Mouse (Mus musculus) macrophage (primary cell): ENCODE measurements around the gene Arl6. TPM values are rescaled to one million over a fixed set of nuclear protein-coding genes. Genes with fewer than 3 reads are reported as not detected.
A peak's percentile ranks its signal among the peaks of the same experiment; 100 is the strongest.

ENCODE experiments used
- H3K27ac ChIP-seq: fragments of 350-480 bp; formaldehyde crosslinking; 2 replicates; pipeline ENCODE4 v1.9.0; 2021
- H3K36me3 ChIP-seq: fragments of 350-480 bp; formaldehyde crosslinking; 2 replicates; pipeline ENCODE4 v1.9.0; 2021; ENCODE audit errors: inconsistent target
- H3K4me3 ChIP-seq: fragments of 350-480 bp; formaldehyde crosslinking; 2 replicates; pipeline ENCODE4 v1.9.0; 2021; ENCODE audit errors: inconsistent target
- H3K79me2 ChIP-seq: fragments of 350-480 bp; formaldehyde crosslinking; 2 replicates; pipeline ENCODE4 v1.9.0; 2021; ENCODE audit errors: inconsistent target
- WGBS: methylation state at CpG from one replicate; pipeline ENCODE4 v1.1.7; 2026; ENCODE audit warnings: inconsistent platforms; ENCODE audit not compliant: missing documents; 5-methylcytosine and 5-hydroxymethylcytosine counted together
- polyA plus RNA-seq: library from polyadenylated mRNA; stranded (reverse); fragments of 250-400 nt; gene quantifications from 3 replicates; pipeline ENCODE4 v1.2.4, GENCODE M21; 2018; ENCODE audit warnings: inconsistent platforms
- total RNA-seq, 78 experiments: library from RNA; depleted of rRNA; stranded (reverse); fragments of 250-400 nt; gene quantifications; 1 replicate in 9 of 78; 2 replicates in 24 of 78; 3 replicates in 43 of 78; 4 replicates in 2 of 78; pipeline ENCODE4 v1.2.4; 2018; ENCODE audit warnings: inconsistent platforms in 56 of 78

Arl6 gene
- total RNA-seq (2018; cell fraction: chromatin; rRNA removed): 1 to 10 TPM in 19 of 26 experiments, under 1 TPM in 3, not detected in 4; 0.51 to 6.8 (median 2.1) TPM
- total RNA-seq (2018; cell fraction: cytosol; rRNA removed): 1 to 10 TPM; 2.1 to 7.5 (median 4.9) TPM
- total RNA-seq (2018; cell fraction: nucleus; rRNA removed): 1 to 10 TPM in 19 of 26 experiments, under 1 TPM in 6, not detected in 1; 0.32 to 7.4 (median 2.3) TPM
- polyA plus RNA-seq: 3.8 to 6.6 TPM (median 5.2 TPM) in 3 replicates

- Histone ChIP-seq H3K36me3 (no peaks in the 10 kb centered on the region), H3K4me3 (peak within 1 kb of the TSS; percentile 58), H3K79me2 (no peaks in the 10 kb centered on the region), H3K27ac (peak within 1 kb of the TSS; percentile 62)
- WGBS: under 1% methylated on average over 46 of the region's 46 CpGs
Observed at GRCm38 (mm10) chr16:59639102-59639691, at the start of gene Arl6. Gene Arl6, minus strand, starts transcription at chr16:59639391.

DNA sequence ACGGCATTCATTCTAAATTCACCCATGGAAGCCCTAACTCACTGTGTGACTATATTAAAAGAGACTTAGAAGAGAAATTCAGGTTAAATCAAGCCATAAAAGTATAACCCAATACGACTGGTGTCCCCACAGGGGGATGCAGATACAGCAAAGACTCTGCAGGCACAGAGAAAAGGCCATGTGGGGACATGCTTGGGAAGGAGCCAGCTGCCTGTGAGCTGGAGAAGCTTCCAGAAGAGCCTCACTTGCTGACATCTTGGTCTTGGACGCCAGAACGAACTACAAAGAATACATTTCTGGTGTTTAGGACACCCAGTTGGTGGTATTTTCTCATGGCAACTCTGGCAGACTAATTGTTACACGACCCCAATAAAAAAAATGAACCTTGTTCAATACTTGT, 45.9 kb upstream of the Arl6 start:
- WGBS: 71% methylated on average over 5 of the region's 5 CpGs
- no peak overlapping the region for H3K27ac ChIP-seq

GRCm38 (mm10) chr16:59683434-59683833, 44.2 kb upstream of the Arl6 start:
- no peak overlapping the region for H3K27ac ChIP-seq
- H3K79me2 ChIP-seq: no peaks in the 10 kb centered on the region
- H3K4me3 ChIP-seq: no peak overlapping the region
- H3K36me3 ChIP-seq: no peaks in the 10 kb centered on the region
- 8% methylated on average over 8 of the region's 8 CpGs for WGBS

More for the DNA sequence above, 45.9 kb upstream of the Arl6 start:
- no peak overlapping the region for H3K4me3 ChIP-seq
- no peaks in the 10 kb centered on the region for H3K36me3 ChIP-seq
- H3K79me2 ChIP-seq: no peaks in the 10 kb centered on the region

- Histone ChIP-seq H3K27ac (no peak overlapping the region), H3K4me3 (no peak overlapping the region), H3K79me2 (no peaks in the 10 kb centered on the region), H3K36me3 (no peaks in the 10 kb centered on the region)
- 87% methylated on average over 8 of the region's 8 CpGs for WGBS
Observed at GRCm38 (mm10) chr16:59682216-59682891, 43.2 kb upstream of the Arl6 start.

- H3K36me3 ChIP-seq: no peaks in the 10 kb centered on the region
- H3K27ac ChIP-seq: no peak overlapping the region
- no peaks in the 10 kb centered on the region for H3K79me2 ChIP-seq
- WGBS: 85% methylated on average over 2 of the region's 2 CpGs
- H3K4me3 ChIP-seq: no peak overlapping the region
Observed at GRCm38 (mm10) chr16:59666938-59667337, 27.7 kb upstream of the Arl6 start.

DNA sequence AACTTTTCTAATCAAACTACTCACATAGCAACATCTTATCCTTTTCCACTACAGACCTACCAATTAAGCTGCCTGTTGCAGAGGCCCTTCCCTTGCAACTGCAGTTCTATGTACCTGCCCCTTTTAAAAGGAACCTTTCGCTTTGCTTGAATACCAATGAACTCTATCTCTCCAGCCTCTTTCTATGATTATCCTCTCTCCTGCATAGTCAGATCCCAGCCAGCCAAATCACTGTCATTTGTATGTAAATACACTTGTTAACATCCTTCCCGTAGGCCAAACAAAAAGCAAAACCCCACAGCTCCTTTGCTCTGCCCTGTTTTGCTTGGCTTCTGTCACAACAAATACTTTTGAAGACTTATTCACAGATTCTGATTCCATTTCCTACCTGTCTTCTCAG, 4.6 kb upstream of the Arl6 start:
- no peaks in the 10 kb centered on the region for H3K36me3 ChIP-seq
- no peak overlapping the region for H3K4me3 ChIP-seq
- no peak overlapping the region for H3K27ac ChIP-seq
- WGBS: 88% methylated on average over 2 of the region's 2 CpGs
- no peaks in the 10 kb centered on the region for H3K79me2 ChIP-seq

- Histone ChIP-seq H3K4me3 (peak overlapping the region; percentile 58; the same call in 1 of the 2 replicates), H3K27ac (peak overlapping the region; percentile 62), H3K36me3 (no peaks in the 10 kb centered on the region), H3K79me2 (no peaks in the 10 kb centered on the region)
- WGBS: 98% methylated on average over 3 of the region's 3 CpGs
Observed at GRCm38 (mm10) chr16:59639985-59640384, 794 bp upstream of the Arl6 start.

DNA sequence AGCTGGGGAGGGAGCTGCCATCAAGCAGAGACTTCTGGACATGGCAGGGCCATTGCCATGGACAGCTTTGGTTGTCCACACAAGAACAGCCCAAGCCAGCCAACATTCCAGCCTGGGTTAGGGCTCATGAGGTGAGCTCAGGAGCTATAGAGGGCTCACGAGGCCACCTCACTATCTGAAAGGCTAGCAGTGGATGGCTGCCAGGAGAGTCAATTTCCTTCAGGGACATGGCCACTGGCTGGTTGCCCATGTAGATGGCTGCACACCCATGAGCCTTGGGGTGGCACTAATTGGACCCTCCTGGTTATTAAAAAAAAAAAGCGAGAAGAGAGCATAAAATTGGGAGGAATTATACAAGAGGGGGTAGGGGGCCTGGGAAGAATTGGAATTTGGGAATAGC, 4.6 kb downstream of the Arl6 start:
- Histone ChIP-seq H3K27ac (no peak overlapping the region), H3K36me3 (no peaks in the 10 kb centered on the region), H3K4me3 (no peak overlapping the region), H3K79me2 (no peaks in the 10 kb centered on the region)
- 83% methylated on average over 2 of the region's 2 CpGs for WGBS

DNA sequence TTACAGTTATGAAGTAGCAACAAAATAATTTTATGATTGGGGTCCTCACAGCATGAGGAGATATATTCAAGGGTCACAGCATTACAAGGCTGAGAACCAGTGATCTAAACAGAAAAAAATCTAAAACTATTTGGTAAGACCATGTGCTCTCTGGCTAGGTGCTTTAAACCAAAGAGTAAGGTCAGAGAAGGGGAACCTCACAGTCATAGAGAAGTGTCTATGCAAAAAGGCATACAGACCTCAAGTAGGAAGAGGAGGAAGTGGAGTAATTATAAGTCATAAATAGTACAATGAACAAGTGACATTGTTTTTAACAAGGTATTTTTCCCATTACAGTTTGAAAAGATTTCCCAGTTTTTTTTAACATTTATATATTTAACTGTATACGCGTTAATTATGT, 17.6 kb downstream of the Arl6 start:
- no peak overlapping the region for H3K27ac ChIP-seq
- no peaks in the 10 kb centered on the region for H3K79me2 ChIP-seq
- no peaks in the 10 kb centered on the region for H3K36me3 ChIP-seq
- H3K4me3 ChIP-seq: no peak overlapping the region
- 94% methylated on average over 2 of the region's 2 CpGs for WGBS

- no peak overlapping the region for H3K4me3 ChIP-seq
- WGBS: 19% methylated on average over 3 of the region's 3 CpGs
- H3K79me2 ChIP-seq: no peaks in the 10 kb centered on the region
- H3K27ac ChIP-seq: no peak overlapping the region
- no peaks in the 10 kb centered on the region for H3K36me3 ChIP-seq
Observed at GRCm38 (mm10) chr16:59617167-59617566, 22.0 kb downstream of the Arl6 start.

GRCm38 (mm10) chr16:59615675-59616074, 23.5 kb downstream of the Arl6 start:
- H3K36me3 ChIP-seq: no peaks in the 10 kb centered on the region
- no peaks in the 10 kb centered on the region for H3K79me2 ChIP-seq
- H3K27ac ChIP-seq: no peak overlapping the region
- H3K4me3 ChIP-seq: no peak overlapping the region
- 93% methylated on average over 3 of the region's 3 CpGs for WGBS

- Histone ChIP-seq H3K27ac (no peak overlapping the region), H3K36me3 (no peaks in the 10 kb centered on the region), H3K4me3 (no peak overlapping the region), H3K79me2 (no peaks in the 10 kb centered on the region)
- WGBS: 8% methylated on average over 1 of the region's 1 CpGs
Observed at GRCm38 (mm10) chr16:59610750-59611149, 28.4 kb downstream of the Arl6 start.

- H3K27ac ChIP-seq: peak overlapping the region; percentile 51
- H3K4me3 ChIP-seq: no peak overlapping the region; the same call in 1 of the 2 replicates
- peaks cover 8% of the 10 kb centered on the region for H3K79me2 ChIP-seq
- H3K36me3 ChIP-seq: no peaks in the 10 kb centered on the region
- WGBS: 36% methylated on average over 15 of the region's 15 CpGs
Observed at GRCm38 (mm10) chr16:59604078-59604781, 35.0 kb downstream of the Arl6 start.

DNA sequence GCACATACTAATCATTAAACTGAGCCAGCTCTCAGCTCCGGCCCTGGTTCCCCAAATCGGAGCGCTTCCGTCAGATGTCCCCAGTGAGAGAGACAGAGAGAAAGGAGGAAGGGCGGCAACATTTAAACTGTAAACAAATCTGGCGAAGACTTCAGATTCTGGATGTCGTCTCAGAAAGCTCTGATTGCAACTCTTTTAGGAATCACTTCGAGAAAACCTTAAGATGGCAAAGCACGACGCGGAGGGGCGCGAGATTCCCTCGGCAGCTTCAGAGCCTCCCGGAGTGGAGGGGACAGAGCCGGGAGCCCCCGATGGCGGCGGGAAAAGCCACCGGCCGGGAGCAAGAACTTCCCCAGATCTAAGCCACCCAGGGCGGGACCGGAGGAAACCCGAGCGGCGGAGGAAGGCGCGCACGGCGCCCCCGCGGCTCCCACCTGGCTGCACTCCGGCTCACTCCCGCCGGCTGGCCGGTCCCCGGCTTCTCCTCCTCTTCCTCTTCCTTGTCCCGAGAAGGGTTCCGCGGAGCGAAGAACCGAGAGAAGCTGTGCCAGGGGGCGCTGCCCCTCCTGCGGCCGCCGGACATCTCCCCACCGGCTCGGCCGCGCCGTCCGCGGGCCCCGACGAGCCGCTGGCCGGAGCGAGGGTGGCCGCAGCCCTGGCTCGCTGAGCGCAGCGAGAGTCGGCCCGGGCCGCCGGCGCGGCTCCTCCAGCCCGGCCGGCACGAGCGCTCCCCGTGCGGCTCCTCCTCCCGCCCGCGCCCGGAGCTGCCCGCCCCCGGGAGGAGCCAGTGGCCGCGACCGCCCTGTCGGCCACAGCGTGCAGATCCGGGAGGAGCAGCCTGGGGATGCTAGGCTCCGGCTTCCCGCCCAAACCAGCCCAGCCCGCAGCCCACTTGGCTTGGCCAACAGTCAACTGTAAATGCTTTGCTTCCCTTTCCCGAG, 38.6 kb downstream of the Arl6 start, which contains the start of gene Crybg3:
Gene Crybg3 (minus strand): TSS at position 669 of the 941 bp plus-strand sequence.
- peak within 1 kb of the TSS; percentile 52 for H3K27ac ChIP-seq
- H3K79me2 ChIP-seq: peaks cover 45% of the 10 kb centered on the region
- H3K36me3 ChIP-seq: no peaks in the 10 kb centered on the region
- under 1% methylated on average over 68 of the region's 90 CpGs for WGBS
- H3K4me3 ChIP-seq: peak within 1 kb of the TSS; percentile 56
